Mouse (Mus musculus) myocyte (in vitro differentiated cells): ENCODE measurements at regions not wholly inside any gene's neighbourhood (a gene's known extent, or its start where the extent isn't known, plus 50 kb on each side); places are given as distances from the start of the nearest gene placed in this dataset.

ENCODE experiments used
- H3K27me3 ChIP-seq: one replicate; pipeline ENCODE4 v1.6.1; 2011; ENCODE audit not compliant: control insufficient read depth, insufficient read depth, insufficient read length
- H3K36me3 ChIP-seq: one replicate; pipeline ENCODE4 v1.6.1; 2011; ENCODE audit not compliant: control insufficient read depth, insufficient read depth
- H3K4me2 ChIP-seq: one replicate; pipeline ENCODE4 v1.6.1; 2011; ENCODE audit warnings: low read depth, control low read depth
- H3K4me3 ChIP-seq: one replicate; pipeline ENCODE4 v1.5.1; 2011; ENCODE audit warnings: mild to moderate bottlenecking, control low read depth, moderate library complexity
- H3K79me2 ChIP-seq: one replicate; pipeline ENCODE4 v1.6.1; 2011; ENCODE audit not compliant: control insufficient read depth, insufficient read depth
- H3ac ChIP-seq: one replicate; pipeline ENCODE4 v1.6.1; 2011; ENCODE audit not compliant: control insufficient read depth, insufficient read length
- CEBPB ChIP-seq: IDR thresholded peaks from 2 replicates; pipeline ENCODE4 v1.6.1; 2011; ENCODE audit warnings: mild to moderate bottlenecking, moderate library complexity; ENCODE audit not compliant: poor library complexity, insufficient read depth, severe bottlenecking
- E2F4 ChIP-seq: IDR thresholded peaks from one replicate; pipeline ENCODE4 v1.6.1; 2011; ENCODE audit warnings: mild to moderate bottlenecking, control low read depth, moderate library complexity; ENCODE audit not compliant: insufficient read depth
- MAX ChIP-seq: IDR thresholded peaks from one replicate; pipeline ENCODE4 v1.6.1; 2011; ENCODE audit warnings: low read depth, mild to moderate bottlenecking, control low read depth
- MYOD1 ChIP-seq, 3 experiments: IDR thresholded peaks; one replicate each; pipeline ENCODE4 v1.6.1; 2011; ENCODE audit warnings: control low read depth in 2 of 3, low read depth in 2 of 3, mild to moderate bottlenecking in 2 of 3, moderate library complexity in 1 of 3; ENCODE audit not compliant: insufficient read length in 2 of 3, control insufficient read depth in 1 of 3
- MYOG ChIP-seq, 3 experiments: IDR thresholded peaks; one replicate each; pipeline ENCODE4 v1.6.1; 2011; ENCODE audit warnings: control low read depth in 2 of 3, low read depth in 2 of 3, mild to moderate bottlenecking in 2 of 3; ENCODE audit not compliant: insufficient read length in 2 of 3, control insufficient read depth in 1 of 3, insufficient read depth in 1 of 3
- POLR2A ChIP-seq: IDR thresholded peaks from one replicate; pipeline ENCODE4 v1.6.1; 2011; ENCODE audit warnings: low read depth, mild to moderate bottlenecking, control low read depth, moderate library complexity; ENCODE audit not compliant: insufficient read length
- POLR2AphosphoS2 ChIP-seq: IDR thresholded peaks from one replicate; pipeline ENCODE4 v1.6.1; 2011; ENCODE audit warnings: low read depth, control low read depth; ENCODE audit not compliant: insufficient read length
- REST ChIP-seq: IDR thresholded peaks from one replicate; pipeline ENCODE4 v1.6.1; 2011; ENCODE audit warnings: mild to moderate bottlenecking, control low read depth, moderate library complexity; ENCODE audit not compliant: insufficient read depth, insufficient read length
- SRF ChIP-seq: IDR thresholded peaks from one replicate; pipeline ENCODE4 v1.6.1; 2011; ENCODE audit warnings: low read depth; ENCODE audit not compliant: control insufficient read depth, insufficient read length
- TCF12 ChIP-seq: IDR thresholded peaks from one replicate; pipeline ENCODE4 v1.6.1; 2011; ENCODE audit warnings: mild to moderate bottlenecking, control low read depth; ENCODE audit not compliant: poor library complexity, insufficient read depth, severe bottlenecking
- TCF3 ChIP-seq: IDR thresholded peaks from one replicate; pipeline ENCODE4 v1.6.1; 2011; ENCODE audit warnings: low read depth, control low read depth; ENCODE audit not compliant: insufficient read length
- USF1 ChIP-seq: IDR thresholded peaks from one replicate; pipeline ENCODE4 v1.6.1; 2011; ENCODE audit warnings: low read depth, mild to moderate bottlenecking, control low read depth, moderate library complexity

- H3K36me3 ChIP-seq: no peaks in the 10 kb centered on the region
- H3K27me3 ChIP-seq: no peaks in the 10 kb centered on the region
- no peak overlapping the region for H3K4me2 ChIP-seq
- no peaks in the 10 kb centered on the region for H3K79me2 ChIP-seq
- no peak overlapping the region for H3ac ChIP-seq
- no peak overlapping the region for H3K4me3 ChIP-seq
- TF ChIP-seq TCF12 (no peak), USF1 (no peak)
These were observed 285.6 kb downstream of the Cmpk2 start for GRCm38 (mm10) chr12:26754611-26755010.

GRCm38 (mm10) chr12:26734558-26734897 lies 265.5 kb downstream of the Cmpk2 start:
- no peak overlapping the region for H3K4me3 ChIP-seq
- H3K36me3 ChIP-seq: no peaks in the 10 kb centered on the region
- no peak overlapping the region for H3K4me2 ChIP-seq
- H3K79me2 ChIP-seq: no peaks in the 10 kb centered on the region
- no peaks in the 10 kb centered on the region for H3K27me3 ChIP-seq
- TF ChIP-seq TCF3: no peak
- TF ChIP-seq REST: no peak
- TF ChIP-seq MYOG (IDR thresholded peaks at IDR 0.05; ENCODE audit: control insufficient read depth in 1 of 3, insufficient read depth in 1 of 3, insufficient read length in 2 of 3, low read depth in 2 of 3): no peak
- no peak for TF ChIP-seq TCF12
- TF ChIP-seq SRF: no peak
- TF ChIP-seq POLR2A: no peak
- no peak for TF ChIP-seq MYOD1 (IDR thresholded peaks at IDR 0.05; ENCODE audit: control insufficient read depth in 1 of 3, insufficient read length in 2 of 3, low read depth in 2 of 3)
- no peak for TF ChIP-seq POLR2AphosphoS2
- TF ChIP-seq E2F4: no peak
- TF ChIP-seq MAX: no peak
- TF ChIP-seq CEBPB: no peak
- TF ChIP-seq USF1: no peak
- no peak overlapping the region for H3ac ChIP-seq

- H3K27me3 ChIP-seq: no peaks in the 10 kb centered on the region
- no peak overlapping the region for H3K4me3 ChIP-seq
- no peak overlapping the region for H3K4me2 ChIP-seq
- H3ac ChIP-seq: no peak overlapping the region
- no peak for TF ChIP-seq POLR2AphosphoS2
- TF ChIP-seq MYOD1 (IDR thresholded peaks at IDR 0.05; ENCODE audit: control insufficient read depth in 1 of 3, insufficient read length in 2 of 3, low read depth in 2 of 3): no peak
- no peak for TF ChIP-seq SRF
- TF ChIP-seq POLR2A: no peak
- TF ChIP-seq MYOG (IDR thresholded peaks at IDR 0.05; ENCODE audit: control insufficient read depth in 1 of 3, insufficient read depth in 1 of 3, insufficient read length in 2 of 3, low read depth in 2 of 3): no peak
- TF ChIP-seq TCF3: no peak
- no peak for TF ChIP-seq CEBPB
- no peak for TF ChIP-seq REST
- no peak for TF ChIP-seq TCF12
- no peak for TF ChIP-seq MAX
- TF ChIP-seq USF1: no peak
- no peak for TF ChIP-seq E2F4
- H3K36me3 ChIP-seq: no peaks in the 10 kb centered on the region
- H3K79me2 ChIP-seq: no peaks in the 10 kb centered on the region
These were observed 265.0 kb downstream of the Cmpk2 start for GRCm38 (mm10) chr12:26733822-26734557.

- Histone ChIP-seq H3K27me3 (no peaks in the 10 kb centered on the region), H3K79me2 (no peaks in the 10 kb centered on the region), H3K36me3 (no peaks in the 10 kb centered on the region), H3K4me3 (no peak overlapping the region), H3K4me2 (no peak overlapping the region), H3ac (no peak overlapping the region)
- TF ChIP-seq USF1 (no peak), POLR2AphosphoS2 (no peak), TCF12 (no peak), MYOG (IDR thresholded peaks at IDR 0.05; ENCODE audit: control insufficient read depth in 1 of 3, insufficient read depth in 1 of 3, insufficient read length in 2 of 3, low read depth in 2 of 3) (no peak), E2F4 (no peak), TCF3 (no peak), REST (no peak), MYOD1 (IDR thresholded peaks at IDR 0.05; ENCODE audit: control insufficient read depth in 1 of 3, insufficient read length in 2 of 3, low read depth in 2 of 3) (no peak), SRF (no peak), CEBPB (no peak), MAX (no peak), POLR2A (no peak)
These were observed 254.4 kb downstream of the Cmpk2 start for GRCm38 (mm10) chr12:26723399-26723798.

- Histone ChIP-seq H3K4me2 (no peak overlapping the region), H3K4me3 (no peak overlapping the region), H3ac (no peak overlapping the region), H3K36me3 (no peaks in the 10 kb centered on the region), H3K27me3 (no peaks in the 10 kb centered on the region), H3K79me2 (no peaks in the 10 kb centered on the region)
- TF ChIP-seq MYOD1 (IDR thresholded peaks at IDR 0.05; ENCODE audit: control insufficient read depth in 1 of 3, insufficient read length in 2 of 3, low read depth in 2 of 3) (no peak), MAX (no peak), E2F4 (no peak), CEBPB (no peak), POLR2A (no peak), TCF3 (no peak), POLR2AphosphoS2 (no peak), TCF12 (no peak), REST (no peak), MYOG (IDR thresholded peaks at IDR 0.05; ENCODE audit: control insufficient read depth in 1 of 3, insufficient read depth in 1 of 3, insufficient read length in 2 of 3, low read depth in 2 of 3) (no peak), SRF (no peak), USF1 (no peak)
These were observed 229.8 kb downstream of the Cmpk2 start for GRCm38 (mm10) chr12:26698838-26699237.
